Mouse (Mus musculus) large intestine, adult 2 months (tissue): ENCODE data around the gene Ank2. TPM values are rescaled to one million over a fixed set of nuclear protein-coding genes. Genes with fewer than 3 reads are reported as not detected.

Source experiments
- DNase-seq: peaks from one replicate; pipeline ENCODE4 v3.0.0-alpha.2; 2012; ENCODE audit warnings: low read depth, low spot score
- WGBS: fragments of 180-500 bp; shearing (Covaris S2); methylation state at CpG from one replicate; pipeline ENCODE4 v1.1.7; 2018; 5-methylcytosine and 5-hydroxymethylcytosine counted together
- polyA plus RNA-seq: library from polyadenylated mRNA; depleted of rRNA; stranded (reverse); fragments of >200 nt; gene quantifications from 2 replicates; pipeline ENCODE4 v1.2.3, GENCODE M21; 2012

Gene Ank2
- polyA plus RNA-seq, 1 experiment = 2.9 TPM

DNA sequence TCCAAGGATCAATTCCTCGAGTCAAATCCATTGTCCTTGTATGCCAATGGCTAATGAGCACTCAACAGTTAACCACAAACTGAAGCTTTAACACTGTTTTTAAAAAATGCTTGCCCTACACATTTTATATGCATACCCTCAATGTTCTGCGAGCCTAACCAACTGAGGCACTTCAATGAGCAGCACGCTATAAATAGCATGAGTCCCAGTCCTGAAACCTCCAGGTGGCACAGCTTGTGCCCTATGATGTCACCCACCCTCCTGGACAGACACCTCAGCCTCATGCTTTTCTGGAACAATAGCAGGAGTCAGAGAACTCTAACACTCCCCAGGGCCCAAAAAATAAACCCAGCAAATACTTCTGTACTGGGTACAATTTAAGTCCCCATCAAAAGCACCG, 485.2 kb downstream of the Ank2 start:
- 77% methylated on average over 4 of the region's 4 CpGs for WGBS
- no peak for DNase-seq

DNA sequence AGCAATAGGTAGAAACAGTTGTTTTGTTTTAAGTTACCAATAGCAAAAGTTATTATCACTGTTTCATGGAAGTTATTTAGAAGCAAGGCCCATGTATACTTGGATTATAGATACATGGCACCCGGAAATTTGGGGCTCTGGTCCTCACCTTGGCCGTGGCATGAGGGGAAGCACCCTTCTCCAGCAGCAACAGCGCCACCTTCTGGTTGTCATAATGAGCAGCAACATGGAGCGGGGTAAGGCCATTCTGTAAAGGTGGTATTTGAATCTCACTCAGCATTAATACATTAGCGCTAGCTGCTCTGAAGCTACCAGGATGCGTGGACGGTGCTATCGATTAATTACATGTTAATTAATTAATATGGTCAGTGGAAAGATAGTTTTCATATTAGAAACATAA, 486.6 kb downstream of the Ank2 start:
- WGBS = 66% methylated on average over 8 of the region's 8 CpGs
- DNase-seq = no peak

DNA sequence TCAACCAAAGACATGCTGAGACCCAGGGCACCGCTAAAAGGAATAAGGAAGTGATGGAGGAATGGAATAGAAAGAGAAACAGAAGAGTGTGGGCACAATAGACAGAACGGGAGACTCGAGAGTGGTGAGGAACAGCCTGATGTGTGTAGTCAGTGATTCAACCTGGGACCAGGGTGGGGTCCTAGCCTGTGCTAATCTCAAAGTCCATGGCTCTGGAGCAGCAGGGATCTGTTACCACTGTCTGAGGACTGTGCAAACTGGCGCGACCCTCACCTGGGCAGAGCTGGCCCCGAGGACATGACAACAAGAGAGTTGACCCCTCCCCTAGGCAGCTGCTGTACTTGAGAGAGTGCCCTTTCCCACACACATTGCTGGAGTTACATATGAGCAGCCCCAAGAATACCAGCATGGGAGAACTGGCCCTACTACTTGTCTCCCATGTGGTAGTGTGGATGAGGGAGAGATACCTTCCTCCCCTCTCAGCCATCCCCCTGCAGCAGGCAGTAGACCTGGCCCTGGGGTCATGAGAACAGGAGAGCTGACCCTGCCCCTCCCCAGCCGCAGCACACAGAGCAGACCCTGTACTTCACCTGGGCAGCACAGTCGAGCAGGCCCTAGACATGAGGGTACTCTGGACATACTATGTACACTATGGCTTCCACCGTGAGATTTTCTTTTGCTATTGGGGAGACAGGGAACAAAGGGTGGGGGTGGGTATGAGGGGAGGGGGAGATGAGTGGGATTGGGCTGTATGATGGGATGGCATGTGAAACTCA, 493.1 kb downstream of the Ank2 start:
- DNase-seq = no peak
- WGBS = 79% methylated on average over 9 of the region's 9 CpGs

DNA sequence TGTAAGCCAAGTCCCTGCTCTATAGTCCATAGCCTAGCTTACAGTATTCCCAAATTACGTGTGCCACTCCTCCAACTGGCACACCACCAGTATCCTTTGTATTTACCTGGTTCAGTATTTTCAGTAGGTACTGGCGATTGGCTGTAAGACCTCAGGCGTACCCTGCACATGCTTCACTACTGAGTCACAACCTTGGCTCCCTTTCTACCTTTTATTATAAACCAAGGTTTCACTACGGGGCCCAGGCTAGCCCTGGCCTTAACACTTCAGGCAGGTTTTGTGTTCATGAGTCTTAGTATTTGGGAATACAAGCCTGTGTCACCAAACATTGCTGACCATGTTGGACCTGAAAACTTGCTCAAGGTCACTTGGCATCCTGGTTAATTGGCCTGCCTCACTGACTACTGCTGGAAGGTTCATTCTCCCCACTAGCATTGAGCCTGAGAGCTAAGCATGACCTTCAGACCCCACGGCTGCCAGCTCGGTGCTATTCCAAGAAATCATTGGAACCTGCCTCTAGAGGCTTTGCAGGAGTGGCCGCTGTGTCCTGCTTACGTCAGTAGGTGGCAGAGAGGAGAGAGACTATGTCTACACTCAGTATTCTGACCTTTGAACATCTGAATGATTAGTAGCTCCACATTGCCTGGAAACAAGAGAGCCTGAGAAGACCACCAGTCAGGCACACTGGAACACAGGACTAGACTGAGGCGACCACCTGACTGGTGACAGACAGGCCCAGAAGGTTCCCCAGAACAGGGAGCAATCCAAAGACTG, 494.1 kb downstream of the Ank2 start:
- WGBS = 61% methylated on average over 9 of the region's 9 CpGs
- no peak for DNase-seq

DNA sequence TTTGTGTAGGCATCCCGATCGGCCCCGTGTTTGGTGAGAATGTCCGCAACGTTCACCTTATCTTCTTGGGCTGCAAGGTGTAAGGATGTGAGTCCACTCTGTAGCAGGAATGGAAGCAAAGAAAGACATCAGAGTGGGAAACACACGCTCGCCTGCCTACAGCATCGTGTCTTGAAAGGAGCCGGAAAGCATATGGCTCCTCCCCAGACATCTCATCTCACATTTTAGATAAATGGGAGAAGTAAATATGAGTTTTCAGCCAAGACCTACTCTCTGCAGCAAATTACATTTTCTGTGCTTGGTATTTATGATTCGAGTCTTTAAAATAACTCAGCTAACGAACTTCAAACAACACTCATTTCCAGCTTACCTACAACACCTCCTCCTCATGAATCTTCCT, 495.2 kb downstream of the Ank2 start:
- WGBS = 90% methylated on average over 11 of the region's 11 CpGs

DNA sequence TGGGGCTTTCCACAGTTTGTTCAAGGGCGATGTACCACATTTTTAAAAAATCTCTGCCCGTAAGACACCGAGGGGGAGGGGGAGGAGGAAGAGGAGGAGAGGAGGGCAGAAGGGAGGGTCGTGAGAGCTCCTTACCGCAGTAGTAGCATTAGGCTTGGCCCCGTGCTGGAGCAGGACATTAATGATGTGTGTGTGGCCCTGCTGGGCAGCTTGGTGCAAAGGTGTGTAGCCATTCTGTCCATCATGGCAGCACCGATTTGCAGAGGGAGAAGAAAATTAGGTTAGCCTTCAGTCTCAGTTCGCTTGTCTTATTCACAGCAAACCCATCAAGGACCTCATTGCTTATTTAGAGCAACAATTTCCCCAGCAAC, 500.4 kb downstream of the Ank2 start:
- 20% methylated on average over 8 of the region's 8 CpGs for WGBS
- no peak for DNase-seq

More for the DNA sequence above, 495.2 kb downstream of the Ank2 start:
- DNase-seq = no peak

DNA sequence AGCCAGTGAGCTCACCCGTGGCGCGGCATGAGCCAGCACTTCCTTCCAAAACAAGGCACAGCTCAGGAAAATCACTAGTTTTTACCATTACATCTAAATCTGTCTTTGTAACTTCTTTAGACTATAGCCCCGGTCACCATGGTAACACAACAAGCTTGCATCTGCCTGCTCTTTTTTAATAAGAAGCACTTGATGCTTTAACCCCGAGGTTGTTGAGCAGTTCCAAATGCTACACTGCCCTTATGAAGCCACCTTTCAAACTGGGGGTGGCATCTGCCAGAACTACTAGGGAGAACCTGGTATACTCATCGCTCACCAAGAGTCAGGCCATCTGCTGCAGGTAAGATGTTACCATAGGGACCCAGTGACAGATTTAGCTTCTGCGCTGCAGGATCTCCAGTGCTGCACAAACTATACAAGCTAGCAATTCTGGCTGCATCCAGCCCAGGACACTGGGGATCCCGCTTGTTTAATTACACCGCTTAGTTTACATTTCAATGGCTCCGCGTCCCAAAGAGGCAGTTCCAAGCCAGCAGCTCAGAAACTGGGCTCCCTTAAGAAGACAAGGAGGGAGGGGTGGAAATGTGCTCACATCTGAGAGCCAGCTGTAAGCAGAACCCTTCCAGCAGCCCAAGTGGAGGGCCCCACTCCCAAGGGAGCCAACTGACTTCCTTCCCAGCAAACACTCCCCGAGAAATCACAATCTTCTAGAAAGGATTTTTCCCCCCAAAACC, 501.0 kb downstream of the Ank2 start:
- DNase-seq = no peak
- 42% methylated on average over 12 of the region's 12 CpGs for WGBS

DNA sequence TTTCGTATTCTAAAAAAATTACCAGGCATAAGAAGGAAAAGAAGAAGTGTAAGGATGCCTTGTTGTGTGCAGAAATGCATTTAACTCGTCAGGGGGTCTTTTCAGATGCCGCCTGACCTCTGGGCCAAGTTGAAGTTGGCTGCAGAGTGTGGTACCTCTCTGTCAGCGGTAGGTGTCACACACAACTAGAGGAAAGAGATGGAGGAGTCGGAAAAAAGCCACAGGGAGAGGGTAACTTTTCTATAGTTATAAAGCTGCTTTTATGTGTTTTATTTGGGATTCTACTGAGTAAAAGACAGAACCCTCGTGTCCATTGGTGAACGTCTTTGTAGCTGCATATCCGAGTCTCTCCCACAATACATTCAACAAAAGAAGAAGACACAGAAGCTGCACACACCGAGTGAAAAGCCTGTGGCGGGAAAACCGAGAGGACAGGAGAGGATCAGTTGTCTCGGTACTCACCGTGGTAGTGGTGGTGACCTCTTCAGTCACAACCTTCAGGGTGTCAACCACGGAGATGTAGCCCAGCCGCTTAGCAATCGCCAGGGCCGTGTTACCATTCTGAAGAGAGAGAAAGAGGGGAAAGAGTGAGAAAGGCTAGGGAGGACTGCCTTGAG, 501.7 kb downstream of the Ank2 start:
- DNase-seq = no peak
- 37% methylated on average over 17 of the region's 17 CpGs for WGBS

DNA sequence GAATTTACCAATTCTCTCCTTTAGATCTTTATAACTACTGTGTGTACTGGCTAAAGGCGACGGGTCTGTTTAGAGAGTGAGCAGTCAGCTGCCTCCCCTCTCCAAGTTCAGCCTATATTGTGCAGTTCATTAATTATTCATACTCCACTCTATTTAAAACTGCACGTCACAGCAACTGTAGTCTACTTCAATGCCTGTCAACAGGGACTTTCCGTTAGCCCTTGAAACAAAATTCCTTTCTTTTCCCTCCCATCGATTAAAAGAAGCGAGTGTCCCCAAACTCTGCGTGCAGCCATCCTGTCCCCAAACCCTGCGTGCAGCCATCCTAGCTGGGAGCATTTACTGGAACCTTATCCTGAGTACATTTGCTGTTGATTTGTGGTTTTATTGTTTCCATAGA, 502.4 kb downstream of the Ank2 start:
- WGBS = 77% methylated on average over 8 of the region's 8 CpGs
- DNase-seq = no peak

DNA sequence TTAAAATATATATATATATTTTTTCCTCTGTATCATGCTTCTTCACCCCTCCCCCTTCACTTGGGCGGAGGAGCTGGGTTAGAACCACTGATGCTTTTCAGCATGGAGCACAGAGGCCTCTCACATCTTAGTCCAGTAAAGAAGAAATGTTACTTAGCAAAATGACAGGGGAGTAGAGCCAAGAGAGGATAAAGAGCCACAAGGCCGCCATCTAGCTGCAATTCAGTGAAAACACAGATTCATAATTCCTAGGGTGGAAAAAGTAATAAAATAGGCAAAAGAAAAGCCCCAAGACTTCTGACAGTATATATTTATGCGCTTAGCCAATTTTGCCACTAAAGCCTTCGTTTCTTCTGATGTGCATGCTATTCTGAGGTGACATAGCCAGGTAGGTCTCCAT, 503.2 kb downstream of the Ank2 start:
- DNase-seq = no peak
- 77% methylated on average over 4 of the region's 4 CpGs for WGBS

DNA sequence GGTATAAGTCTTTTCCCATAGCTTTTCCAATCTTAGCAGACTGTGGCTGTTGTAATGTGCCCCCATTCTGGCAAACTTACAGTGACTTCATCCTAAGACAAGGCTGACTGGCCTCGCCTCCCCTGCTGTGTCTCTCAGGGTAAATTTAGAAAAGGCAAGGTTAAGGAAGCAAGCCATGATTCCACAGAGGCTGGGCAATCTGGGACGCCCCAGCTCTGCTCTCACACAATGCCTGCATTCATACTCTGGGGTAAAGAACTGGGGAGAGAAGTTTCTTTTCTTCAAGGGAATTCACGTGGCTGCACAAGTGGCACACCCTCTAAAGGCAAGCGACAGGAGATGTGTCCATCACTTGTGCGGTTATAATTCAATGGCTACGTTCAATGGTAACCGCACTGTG, 505.0 kb downstream of the Ank2 start:
- DNase-seq = no peak
- 70% methylated on average over 7 of the region's 7 CpGs for WGBS

DNA sequence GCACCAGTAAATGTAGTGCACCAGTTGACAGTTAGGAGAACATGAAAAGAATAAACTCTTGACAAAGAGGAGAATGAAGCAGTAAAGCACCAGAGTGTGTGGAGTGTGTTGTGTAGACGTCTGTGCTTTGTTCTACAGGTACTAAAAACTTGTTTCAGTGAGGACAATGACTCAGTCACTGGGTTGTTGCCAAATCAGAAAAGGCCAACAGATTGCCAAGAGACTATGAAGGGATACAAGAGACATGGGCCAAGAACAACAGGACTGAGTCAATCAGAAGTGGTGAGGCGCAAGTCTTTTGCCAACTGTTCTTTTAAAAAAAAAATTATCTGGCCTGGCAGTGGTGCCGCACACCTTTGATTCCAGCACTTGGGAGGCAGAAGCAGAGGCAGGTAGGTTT, 509.2 kb downstream of the Ank2 start:
- 54% methylated on average over 3 of the region's 3 CpGs for WGBS
- DNase-seq = no peak

DNA sequence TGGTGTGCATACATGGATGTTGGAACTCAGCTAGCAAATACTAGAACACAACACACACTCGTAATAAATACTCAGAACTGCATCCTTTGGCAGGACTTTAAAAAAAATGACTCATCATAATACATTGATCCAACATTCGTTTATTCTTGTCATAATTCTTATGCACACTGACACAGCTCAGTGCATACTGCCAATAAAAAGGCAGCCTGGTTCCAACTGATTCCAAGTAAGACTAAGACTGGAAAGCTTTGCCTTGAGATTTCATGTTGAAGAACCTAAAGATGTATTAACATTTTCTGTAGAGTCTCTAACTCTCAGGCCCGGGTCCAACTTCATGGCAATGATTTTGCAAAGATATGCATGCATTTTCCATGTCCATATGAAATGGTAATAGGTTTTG, 512.5 kb downstream of the Ank2 start:
- DNase-seq = no peak
- 51% methylated on average over 3 of the region's 3 CpGs for WGBS

DNA sequence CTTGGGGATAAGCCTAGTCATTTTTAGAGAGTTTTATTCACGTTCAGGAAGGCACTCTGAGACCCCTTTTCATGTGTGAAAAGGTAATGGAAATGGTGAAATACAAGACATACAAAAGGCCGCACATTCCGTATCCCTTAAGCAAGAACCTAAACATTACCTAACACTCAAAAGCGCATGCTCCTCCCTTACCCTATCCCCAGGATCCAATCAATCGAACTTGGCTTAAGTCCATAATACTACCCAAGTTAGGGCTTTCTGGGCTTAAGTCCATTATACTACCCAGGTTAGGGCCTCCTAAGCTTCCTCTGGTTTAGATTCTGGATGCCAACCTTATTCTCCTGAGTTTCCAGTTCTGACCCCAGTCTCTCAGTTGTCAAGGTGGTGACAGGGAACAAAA, 516.3 kb downstream of the Ank2 start:
- no peak for DNase-seq
- 83% methylated on average over 5 of the region's 5 CpGs for WGBS

DNA sequence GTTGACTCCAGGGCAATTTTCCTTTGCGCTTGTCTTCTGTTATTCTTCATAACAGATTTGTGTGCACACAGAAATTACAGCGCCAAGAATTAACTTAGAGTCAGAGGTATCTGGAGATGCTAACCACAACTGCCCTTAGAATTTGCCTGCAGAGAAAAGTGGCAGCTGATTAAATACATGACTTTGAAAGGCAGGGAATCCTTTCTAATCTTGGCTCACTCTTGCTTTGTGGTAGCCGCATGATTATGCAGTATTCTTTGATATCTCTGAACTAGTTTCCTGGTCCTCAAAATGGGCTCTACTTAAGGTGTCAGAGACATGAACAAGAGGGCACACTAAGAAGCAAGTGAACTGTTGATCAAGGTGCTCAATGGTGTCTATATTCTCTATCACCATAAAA, 518.0 kb downstream of the Ank2 start:
- DNase-seq = no peak
- WGBS = 93% methylated on average over 3 of the region's 3 CpGs

DNA sequence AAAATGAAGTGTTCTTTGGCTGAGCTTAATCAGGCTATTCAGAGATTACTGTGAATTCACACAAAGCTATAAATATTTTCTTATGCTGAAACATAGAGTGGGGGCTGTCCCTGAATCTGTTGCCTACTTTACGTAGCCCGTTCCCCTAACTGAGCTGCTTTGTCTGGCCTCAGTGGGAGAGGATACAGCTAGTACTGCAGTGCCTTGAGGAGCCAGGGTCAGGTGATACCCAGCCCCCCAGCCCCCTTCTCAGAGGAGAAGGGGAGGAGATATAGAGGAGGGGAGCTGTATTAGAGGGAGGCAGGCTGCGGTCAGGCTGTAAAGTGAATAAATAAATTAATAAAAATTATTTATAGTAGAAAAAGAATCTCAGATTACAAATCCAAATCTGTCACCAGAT, 519.5 kb downstream of the Ank2 start:
- DNase-seq = no peak
- 86% methylated on average over 3 of the region's 3 CpGs for WGBS

DNA sequence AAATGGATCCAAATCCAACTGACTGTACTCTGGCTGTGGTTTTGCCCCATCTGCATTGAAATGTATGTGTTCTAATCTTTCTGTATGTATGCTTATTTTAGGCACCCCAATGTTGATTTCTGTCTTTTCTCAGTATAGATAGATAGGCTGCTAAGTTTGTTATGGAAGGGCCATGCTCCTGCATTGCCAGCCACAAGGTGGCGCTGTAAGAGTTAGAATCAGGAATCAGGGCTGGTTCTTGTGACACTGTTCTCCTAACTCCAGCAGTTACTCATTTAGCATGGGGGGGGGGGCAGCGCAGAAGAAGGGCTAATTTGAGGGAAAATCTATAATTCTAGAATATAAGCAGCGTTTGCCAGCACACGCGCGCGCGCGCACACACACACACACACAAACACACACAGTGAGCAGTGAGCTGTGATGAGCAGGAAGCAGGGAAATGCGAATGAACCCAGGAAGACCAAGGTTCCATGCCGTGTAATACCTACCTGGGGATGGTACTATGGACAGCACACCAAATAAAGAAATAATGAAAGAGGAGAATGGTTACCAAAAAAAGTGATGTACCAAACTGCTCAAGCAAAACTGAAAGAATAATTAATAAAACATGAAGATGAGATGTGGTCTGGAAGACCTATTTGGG, 520.3 kb downstream of the Ank2 start:
- 70% methylated on average over 11 of the region's 11 CpGs for WGBS
- DNase-seq = no peak

DNA sequence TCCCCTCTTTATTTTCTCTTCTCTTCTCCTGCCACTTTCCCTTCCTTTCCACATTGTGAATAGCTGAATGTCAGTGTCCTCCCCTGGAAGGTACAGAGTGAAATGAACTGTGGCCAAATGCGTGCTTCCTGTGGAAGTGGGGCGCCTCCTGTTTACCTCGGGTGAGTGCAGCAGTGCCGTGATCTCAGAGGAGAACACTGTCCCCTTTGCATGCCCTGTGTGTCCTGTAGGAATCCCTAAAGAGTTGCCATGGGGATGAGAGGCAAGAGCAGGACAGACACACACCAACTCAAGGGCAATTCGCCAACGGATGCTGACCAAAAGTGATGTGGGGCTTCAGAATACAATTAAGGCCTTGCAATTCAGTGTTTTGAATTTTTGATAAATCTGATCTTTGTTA, 521.8 kb downstream of the Ank2 start:
- DNase-seq = no peak
- WGBS = 74% methylated on average over 6 of the region's 6 CpGs

DNA sequence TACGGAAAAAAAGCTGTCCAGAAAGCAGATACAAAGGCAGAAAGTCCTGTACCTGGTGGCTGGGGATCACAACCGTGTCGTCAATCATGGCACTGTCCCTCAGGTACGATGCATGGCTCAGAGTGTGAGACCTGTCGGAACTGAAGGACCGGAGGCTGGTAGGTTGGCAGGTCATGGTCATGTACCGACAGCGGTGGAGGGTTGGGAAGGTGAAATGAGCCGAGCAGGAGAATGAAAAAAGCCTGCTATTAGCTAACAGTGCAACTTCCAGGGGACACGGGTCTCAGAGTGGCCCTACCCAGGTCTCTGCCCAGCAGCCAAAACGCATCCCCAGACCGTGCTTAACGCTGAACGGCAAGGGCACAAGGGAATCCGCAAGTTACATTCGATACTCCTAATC, 522.4 kb downstream of the Ank2 start:
- WGBS = 90% methylated on average over 16 of the region's 16 CpGs
- no peak for DNase-seq

DNA sequence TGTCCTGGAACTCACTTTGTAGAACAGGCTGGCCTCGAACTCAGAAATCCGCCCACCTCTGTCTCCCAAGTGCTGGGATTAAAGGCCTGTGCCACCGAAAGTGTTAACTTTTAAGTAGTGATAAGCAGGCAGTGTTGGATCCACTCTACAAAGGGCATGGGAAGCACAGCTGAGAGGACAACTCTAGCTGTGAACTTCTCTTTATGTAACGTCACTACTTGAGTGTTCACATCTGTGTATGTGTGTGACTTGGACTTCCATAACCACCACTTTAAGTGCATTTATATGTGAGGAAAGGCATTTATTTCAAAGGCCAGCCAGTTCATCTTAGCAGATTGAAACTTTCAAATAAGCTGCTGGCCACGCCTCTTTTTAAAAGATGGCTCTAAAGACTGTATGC, 523.7 kb downstream of the Ank2 start:
- DNase-seq = no peak
- WGBS = 84% methylated on average over 5 of the region's 5 CpGs
